Mouse (Mus musculus) lung, postnatal 0 days (tissue): Measurements from ENCODE around the gene Zfp622.

Experiments
- CTCF ChIP-seq: IDR thresholded peaks from 2 replicates; pipeline ENCODE4 v1.5.1; 2016; ENCODE audit warnings: antibody characterized with exemption, mild to moderate bottlenecking
- EP300 ChIP-seq: IDR thresholded peaks from 2 replicates; pipeline ENCODE4 v1.6.1; 2016; ENCODE audit warnings: antibody characterized with exemption, mild to moderate bottlenecking, control low read depth

GRCm38 (mm10) chr15:25934411-25934810 is 49.8 kb upstream of the Zfp622 start:
- TF ChIP-seq CTCF: no peak
- no peak for TF ChIP-seq EP300
